Mouse (Mus musculus): ENCODE data around the gene Atp8a2.
"Not testable (repeated sequence)": the region's sequence is repeated elsewhere in the genome, so short reads cannot be mapped to it uniquely, and the experiment has no call there.

The Atp8a2 gene

DNA sequence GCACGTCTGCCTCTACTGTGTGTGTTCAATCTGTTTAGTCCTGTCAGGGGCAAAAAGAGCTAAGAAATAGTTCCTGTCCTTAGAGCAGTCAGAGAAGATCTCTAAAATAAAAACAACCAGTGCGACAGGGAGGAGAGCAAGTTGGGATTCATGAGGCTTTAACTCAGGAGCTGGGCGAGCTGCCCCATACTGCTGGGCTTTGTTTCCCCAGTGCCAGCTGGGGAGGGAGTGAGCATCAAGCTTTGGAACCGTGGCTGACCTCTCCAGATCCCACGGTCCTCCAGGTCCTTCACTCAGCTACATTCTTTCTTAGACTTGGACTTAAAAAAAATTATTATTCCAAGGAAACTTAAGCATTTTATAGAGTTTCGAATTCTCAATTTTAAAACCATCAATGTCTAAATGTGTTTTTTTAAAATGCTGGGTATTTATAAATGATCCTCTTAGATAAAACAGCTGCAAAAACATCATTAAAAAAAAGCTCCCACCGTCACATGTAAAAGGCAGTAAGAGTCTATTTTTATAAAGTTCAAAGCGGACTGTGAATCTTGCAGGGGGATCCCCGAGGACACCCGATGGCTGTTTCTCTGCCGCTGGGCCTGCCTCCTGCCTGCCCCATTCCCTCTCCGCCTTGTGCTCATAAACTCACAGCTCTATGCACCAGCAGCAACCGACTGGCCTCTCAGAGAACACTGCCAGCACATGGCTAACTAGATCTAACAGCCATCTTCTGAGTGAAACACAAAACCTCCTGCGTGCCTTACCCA is 350.2 kb downstream of the Atp8a2 start:
- DNase-seq (ENCODE audit: low spot score in 2 of 2), result no peak

DNA sequence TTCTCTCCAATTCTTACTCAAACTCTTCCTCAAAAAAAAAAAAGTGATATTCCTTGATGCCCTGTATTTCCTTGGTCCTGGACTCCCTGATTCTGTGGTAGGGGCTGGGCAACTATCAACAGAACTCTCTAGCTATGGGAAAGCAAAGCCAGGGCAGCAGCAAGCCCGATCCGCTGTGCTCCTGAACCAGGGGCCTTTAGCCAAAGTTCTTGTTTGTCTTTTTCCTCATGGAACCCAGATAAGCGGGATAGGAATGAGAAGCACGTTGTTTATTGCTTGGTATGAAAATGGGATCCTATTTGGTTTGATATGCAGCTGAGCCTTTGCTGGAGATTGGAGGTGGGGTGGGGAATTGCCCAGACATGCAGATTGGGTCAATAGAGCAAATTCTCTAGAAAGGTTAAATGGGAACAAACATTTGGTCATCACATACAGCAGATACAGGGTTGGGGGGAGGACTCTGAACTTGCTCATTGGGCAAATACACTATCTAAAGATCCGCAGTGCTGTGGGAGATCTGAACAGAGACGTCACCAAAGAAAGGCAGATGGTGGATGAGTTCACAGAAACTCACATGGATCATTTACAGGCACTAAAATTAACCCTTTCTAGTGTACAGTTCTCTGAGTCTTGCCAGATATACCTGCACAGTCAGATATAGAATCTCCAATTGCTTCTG is 353.6 kb downstream of the Atp8a2 start:
- no peak for DNase-seq (ENCODE audit: low spot score in 2 of 2)

DNA sequence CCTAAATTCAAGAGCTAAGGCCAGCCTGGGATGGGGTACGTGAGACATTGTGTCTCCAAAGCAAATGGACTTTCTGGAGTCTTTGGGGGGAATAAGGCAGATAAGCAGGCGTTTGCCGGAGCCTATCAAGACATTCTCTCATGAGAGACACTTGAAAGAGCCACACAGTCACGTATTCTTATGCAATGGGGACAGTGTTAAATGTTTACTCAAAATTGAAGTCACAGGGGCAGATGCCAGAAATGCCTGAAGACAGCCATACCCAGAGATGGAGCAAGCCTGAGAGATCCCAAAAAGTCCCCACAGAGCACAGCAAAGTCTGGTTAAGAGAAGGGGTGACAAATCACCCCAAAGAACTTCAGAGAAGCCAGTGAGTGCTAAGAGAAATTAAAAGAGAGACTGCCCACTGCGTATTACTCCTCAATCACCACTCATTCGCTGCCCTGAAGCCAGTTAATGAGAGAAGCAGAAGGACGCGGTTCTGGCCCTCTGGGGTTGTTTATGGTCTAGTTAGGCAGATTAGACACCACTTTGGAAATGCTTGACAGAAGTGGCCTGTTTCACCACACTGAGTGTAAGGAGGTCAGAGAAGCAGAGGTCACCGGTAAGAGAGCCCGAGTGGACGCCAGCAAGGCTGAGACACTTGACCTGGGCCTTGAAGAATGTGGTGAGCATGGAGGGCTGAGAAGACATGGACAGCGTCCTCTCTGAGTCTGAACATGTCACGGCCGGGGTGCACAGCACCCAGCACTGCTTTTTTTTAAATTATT is 356.8 kb downstream of the Atp8a2 start:
- DNase-seq (ENCODE audit: low spot score in 2 of 2), result no peak

DNA sequence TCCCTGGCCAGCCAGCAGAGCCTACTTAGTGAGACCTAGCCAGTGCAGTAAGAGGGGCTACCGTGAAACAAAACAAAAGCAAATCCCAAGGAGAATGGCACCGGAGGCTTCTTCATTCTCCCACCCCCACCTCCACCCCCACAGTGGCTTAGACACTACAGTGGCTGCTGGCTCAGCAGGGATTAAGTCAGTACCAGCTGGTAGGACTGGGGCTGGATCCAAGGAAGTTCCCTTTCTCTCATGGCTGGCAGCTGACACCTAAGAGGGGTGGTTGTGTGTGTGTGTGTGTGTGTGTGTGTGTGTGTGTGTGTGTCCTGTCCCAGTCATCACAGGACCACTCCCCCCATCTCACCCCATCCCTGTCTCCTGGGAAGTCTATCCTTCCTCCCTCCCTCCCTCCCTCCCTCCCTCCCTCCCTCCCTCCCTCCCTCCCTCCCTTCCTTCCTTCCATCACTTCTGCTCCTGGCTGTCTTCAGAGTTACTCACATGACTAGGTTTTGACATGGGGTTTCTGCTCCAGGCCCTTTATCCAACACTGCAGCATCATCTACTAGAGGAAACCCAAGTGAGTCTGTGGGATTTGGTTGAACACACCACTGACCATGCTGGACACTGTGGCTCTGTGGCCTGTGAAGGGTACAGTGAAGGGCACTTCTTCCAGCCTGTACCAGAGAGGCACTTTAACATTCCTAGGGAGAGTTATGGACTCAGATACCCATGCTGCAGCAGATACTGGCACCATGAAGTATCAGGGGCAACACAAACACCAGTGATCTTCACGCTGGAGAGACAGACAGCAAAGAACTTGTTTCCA is 358.3 kb downstream of the Atp8a2 start:
- not testable (repeated sequence) for DNase-seq (ENCODE audit: low spot score in 2 of 2)

DNA sequence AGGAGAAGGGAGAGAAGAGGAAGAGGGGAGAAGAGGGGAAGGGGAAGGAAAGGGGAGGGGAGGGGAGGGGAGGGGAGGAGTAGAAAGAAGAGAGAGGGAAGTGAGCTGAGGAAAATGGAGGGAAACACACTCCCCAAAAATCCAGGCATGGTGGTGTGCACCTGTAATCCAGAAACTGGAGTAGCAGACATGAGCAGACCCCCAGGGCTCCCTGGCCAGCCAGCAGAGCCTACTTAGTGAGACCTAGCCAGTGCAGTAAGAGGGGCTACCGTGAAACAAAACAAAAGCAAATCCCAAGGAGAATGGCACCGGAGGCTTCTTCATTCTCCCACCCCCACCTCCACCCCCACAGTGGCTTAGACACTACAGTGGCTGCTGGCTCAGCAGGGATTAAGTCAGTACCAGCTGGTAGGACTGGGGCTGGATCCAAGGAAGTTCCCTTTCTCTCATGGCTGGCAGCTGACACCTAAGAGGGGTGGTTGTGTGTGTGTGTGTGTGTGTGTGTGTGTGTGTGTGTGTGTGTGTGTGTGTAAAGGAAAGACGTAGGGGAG is 359.2 kb downstream of the Atp8a2 start:
- not testable (repeated sequence) for DNase-seq (ENCODE audit: low spot score in 2 of 2)

DNA sequence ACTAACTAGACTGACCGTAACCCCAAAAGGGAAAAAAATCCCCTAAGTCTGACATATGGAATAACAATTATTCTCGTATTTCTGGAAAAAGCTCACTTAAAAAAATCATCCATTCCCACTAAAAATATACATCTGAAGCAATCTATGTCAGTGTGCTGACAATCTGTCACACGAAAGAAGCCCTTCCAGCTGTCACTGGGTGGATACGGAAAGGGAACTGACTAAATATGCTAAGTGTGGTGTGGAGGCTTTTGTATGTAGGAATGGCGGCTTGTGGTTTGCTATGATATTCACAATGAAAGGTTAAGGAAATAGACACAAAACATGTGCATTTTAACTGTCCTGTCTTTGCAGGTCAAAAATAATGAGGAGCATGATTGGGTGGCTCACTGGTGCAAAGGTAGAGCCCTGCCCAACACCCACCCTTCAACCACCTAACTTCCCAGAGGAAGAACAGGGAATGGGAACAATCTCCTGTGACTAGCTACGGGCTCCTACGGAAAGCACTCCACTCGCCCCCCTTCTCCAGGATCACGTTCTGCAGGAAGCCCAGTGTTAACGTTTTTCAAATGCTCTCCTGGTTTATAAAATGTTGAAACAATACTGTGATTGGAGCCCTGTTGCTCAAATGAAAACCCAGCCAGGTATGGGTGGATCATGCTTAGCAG is 360.0 kb downstream of the Atp8a2 start:
- no peak for DNase-seq (ENCODE audit: low spot score in 2 of 2)

DNA sequence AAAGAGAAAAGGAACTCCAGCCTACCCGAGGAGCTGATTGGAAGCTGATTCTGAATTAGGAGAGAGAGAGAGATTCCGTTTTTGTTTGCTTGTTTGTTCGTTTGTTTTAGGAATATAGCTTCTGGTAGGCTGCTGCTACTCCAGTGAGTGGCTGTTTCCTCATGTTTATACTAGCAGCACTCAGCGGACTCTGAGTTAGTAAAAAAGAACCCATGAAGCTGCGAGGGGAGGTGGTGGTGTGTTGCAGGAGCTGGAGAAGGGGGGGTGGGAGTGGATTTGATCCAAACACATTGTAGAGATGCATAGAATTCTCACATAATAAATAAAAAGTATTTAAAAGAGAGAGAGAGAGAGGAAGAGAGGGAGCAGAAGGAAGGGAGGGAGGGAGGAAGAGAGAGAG is 367.4 kb downstream of the Atp8a2 start:
- DNase-seq (ENCODE audit: low spot score in 2 of 2), result no peak

DNA sequence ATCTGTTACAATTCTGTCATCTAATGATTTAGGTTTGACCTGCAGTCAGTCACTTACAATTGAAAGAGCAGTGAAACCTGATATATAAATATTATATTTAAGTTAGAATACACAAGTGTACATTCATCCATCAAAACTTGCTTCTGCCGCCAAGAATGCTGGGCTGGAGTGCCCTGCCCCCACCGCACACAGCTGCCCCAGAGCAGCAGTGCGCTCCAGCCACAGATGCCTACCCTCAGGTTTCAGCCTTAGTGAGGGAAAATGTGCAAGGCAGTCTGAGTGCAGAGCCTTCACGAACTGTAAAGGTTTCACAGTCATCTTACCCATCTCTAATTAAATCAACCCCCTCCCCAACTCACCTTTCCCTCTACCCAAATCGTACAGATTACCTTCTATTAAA is 369.6 kb downstream of the Atp8a2 start:
- no peak for DNase-seq (ENCODE audit: low spot score in 2 of 2)

DNA sequence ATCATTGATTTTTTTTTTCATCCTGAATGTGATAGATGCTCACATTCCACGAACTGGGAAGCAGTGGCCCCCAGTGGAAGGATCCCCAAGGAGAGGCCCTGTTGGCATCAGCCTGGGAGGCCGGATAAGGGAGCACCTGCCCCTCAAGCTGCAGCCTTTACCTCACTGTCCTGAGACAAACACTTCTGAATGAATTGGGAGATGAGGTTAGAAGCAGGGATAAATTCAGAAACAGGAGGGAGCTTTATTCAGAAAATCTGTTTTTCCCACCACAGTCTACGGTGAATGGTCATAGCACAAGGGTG is 376.9 kb downstream of the Atp8a2 start:
- DNase-seq (ENCODE audit: low spot score in 2 of 2), result no peak

DNA sequence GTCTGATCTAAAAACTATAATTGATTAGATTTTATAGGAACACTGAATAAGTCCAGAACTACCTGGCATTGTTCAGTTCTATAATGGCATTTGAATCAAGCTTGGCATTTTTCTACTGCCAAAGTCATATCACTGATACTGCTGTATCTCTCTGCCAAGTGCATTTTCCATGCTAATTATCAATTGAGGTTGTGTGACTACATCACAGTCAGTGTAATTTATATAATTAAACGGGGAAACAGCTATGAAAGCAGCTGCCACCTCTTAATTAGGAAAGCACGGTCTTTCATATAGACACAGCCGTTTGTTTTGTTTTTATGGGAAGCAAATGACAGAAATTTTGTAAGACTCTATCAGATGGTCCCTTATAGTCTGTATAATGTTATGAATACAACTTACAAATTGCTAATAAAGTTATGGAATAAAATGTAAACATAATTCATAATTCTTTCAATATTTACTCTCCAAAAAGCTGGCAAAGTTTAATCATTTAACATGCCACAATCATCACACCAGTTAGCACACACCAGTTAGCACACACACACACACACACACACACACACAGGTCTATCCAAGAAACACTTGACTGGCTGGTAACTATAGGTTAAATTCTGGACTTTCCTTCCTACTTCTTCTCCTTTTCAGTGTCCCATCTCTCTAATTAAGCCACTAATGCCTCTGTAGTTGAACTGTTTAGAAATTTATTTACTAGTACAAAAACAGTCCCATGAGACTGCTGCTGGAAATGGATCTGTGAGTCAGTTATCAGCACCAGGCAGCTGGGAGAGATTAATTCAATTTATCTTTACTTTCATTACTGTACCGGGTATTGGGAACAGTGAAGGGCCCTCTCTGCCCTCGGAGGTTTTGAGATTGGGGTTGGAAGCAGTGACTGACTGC is 377.5 kb downstream of the Atp8a2 start:
- no peak for DNase-seq (ENCODE audit: low spot score in 2 of 2)

DNA sequence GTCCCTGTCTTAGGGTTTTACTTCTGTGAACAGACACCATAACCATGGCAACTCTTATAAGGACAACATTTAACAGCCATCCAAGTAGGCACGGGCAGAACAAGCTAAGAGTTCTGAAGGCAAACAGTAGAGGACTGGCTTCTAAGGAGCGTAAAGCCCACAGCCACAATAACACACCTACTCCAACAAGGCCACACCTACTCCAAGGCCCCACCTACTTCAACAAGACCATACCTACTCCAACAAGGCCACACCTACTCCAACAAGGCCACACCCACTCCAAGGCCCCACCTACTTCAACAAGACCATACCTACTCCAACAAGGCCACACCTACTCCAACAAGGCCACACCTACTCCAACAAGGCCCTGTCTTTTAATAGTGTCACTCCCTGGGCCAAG is 386.7 kb downstream of the Atp8a2 start:
- DNase-seq (ENCODE audit: low spot score in 2 of 2), result not testable (repeated sequence)

DNA sequence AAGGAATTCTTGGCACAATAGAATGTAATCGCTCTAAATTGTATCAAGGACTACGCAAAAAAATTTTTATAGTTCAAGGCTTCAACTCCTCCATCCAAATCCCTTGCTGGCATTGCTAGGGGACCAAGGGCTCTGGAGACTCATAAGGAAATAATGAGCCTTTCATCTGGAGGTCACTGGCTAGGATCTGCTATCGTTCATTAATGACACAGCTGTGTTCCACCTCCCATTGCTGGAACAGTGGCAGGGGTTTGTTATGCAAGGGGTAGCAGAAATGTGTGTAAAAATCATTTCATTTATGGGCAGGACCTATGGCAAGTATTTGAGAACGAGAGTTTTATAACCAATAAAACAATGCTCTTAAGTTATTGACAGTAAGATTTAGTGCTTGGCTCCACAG is 387.2 kb downstream of the Atp8a2 start:
- DNase-seq (ENCODE audit: low spot score in 2 of 2), result no peak

DNA sequence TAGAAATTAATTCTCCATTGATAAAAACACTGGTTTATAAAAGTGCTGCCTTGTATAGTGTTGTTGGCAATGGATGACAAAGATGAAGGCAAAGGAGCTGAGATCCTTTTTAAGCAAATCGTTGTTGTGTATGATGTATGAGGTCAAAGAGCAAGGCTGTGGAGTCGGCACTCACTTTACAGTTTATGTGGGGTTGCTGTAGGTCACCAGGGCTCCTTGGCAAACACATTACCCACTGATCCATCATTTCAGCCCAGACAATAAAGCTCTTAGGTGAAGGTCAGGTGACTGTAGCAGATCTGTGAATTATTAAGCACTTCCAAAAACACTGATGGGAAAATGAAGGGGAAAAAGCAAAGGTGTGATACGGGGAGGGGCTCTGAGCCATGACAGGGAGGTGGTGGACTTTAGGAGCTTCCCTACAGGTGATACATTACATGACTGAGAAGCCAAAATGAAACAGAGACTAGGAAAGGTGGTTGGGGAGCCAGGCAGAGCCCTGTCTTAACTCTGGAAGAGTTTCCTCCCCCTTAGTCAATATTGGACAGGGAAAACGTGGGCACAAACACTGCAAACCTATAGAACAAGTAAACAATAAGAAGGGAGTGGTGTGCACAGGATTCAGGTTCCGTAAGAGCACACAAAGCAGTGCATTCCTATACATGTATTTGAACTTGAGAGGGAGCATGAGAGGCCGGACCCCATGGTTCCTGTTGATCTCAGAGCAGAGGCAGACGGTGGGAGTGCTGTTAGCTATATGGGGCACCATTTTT is 389.3 kb downstream of the Atp8a2 start:
- DNase-seq (ENCODE audit: low spot score in 2 of 2), result no peak

DNA sequence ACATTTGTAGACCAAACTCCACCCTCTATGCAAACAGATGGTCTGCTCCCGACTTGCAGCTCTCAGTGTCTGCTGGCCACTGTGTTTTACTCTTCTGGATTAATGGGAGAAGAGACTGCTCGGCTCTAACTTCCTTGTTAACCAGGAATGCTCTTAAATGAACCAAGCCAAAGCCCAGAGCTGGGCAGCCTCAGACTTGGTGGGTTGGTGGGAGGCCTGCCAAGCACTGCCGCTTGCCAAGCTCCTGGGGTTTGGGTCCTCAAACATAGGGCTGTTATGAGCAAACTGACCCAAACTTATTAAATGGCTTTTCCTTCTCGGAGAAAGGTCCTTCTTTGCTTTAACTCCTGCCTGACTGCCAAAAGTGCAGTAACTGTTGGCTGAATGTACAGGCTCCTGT is 390.1 kb downstream of the Atp8a2 start:
- no peak for DNase-seq (ENCODE audit: low spot score in 2 of 2)

DNA sequence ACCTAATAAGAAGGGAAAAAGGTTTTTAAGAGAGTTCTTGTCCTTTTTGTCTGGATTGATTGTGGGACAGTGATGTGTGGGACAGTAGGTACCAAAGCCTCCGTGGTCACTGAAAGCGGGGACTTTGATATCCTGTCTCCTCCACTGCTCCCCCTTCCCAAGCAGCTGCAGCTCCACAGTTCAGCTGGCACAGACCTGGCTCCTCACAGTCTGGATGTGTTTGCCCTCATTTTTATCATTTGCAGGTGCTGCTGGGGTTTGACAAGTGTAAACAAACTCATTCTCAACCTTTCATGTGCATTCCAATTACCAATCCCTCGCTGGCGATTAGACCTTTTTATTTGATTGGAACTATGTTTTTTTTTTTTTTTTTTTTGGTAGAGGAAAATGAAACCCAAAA is 390.8 kb downstream of the Atp8a2 start:
- no peak for DNase-seq (ENCODE audit: low spot score in 2 of 2)

DNA sequence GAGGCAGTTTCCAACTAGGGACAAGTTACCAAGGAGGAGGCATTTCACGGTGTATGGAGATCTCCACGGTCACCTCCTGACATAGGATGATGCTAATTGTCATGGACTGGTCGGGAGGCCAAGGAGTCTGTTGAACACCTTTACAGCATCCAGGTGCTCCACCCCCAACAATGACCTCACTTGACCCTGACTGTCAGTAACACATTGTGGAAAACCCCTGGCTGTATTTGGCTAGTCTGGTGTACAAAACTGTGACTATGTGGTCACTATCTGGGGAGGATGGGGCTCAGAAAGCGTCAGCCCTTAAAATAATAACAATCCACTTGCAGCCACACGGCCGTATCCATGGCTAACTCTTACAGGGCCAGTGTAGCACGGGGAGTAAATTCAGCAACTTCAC is 391.3 kb downstream of the Atp8a2 start:
- DNase-seq (ENCODE audit: low spot score in 2 of 2), result no peak

DNA sequence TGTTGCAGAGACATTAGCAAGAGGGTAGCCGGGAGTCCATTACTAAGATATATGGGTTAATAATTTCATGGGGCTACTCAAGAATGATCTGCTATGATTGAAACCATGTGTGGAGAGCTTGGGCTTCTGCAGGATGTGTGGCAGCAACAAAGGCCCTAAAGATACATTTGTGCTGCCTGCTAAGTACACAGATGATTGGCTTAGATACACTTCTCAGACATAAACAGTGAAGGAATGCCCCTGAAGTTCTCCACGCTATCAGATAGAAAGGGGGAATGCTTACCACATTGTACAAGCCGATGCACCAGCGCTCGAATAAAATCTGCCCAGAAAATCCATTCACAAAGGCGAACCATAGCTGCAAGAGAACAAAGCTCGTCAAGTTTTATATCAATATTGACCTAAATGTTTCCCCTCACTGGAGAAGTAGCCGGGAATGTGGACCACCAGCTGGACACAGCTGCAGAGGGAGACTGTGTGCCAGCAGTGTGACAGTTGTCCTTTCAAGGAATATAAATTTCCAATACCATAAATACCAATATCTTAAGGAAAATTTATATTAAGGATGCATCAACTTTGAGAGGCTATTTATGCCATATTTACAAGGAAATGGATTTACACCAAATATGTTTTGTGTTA is 394.9 kb downstream of the Atp8a2 start:
- DNase-seq (ENCODE audit: low spot score in 2 of 2), result no peak

DNA sequence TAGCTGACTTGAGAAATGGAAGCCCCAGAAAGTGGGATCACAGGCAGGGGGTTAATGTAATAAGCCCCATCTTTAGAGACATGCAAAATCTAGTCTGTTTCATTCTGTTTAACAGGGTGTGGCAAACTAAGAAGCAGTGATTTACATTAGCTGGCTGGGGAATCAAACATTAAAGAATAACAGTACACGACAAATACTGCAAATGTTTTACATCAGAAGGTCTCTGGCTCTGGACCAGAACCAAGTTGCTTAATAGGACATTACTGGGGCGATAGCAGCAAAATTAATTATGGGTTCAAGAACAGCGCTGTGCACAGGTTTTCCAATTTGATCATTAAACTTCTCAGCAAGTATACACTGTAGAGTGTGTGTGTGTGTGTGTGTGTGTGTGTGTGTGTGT is 397.5 kb downstream of the Atp8a2 start:
- DNase-seq (ENCODE audit: low spot score in 2 of 2), result no peak

DNA sequence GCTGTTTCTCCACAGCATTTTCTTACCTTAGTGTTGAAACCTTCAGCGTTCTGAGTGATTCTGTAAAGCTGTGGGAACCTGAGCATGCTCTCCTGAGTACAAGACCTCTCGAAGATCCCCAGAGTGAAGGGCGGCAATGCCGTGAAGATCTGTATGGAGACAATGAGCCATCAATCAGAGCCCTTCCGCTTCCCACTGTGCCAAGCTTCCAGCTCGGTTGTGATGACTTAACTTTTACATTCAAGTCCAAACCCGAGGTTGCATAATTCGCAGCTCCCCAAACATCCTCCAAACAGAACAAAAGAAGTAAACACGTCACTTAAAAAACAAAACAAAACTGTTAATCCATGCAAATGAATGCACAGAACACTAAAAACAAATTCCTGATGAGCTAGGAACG is 403.1 kb downstream of the Atp8a2 start:
- no peak for DNase-seq (ENCODE audit: low spot score in 2 of 2)
